ENCODE assay signal across 8 mouse cellular contexts in genomic region chrY:90744381-90744981, GRCm38 (mm10). TPM values are rescaled to one million over a fixed set of nuclear protein-coding genes. Genes with fewer than 3 reads are reported as not detected.
DNase-seq lines count a peak whose midpoint lies in the region; ATAC-seq and TF ChIP-seq lines count a peak whose summit lies in the region.
"Not testable (repeated sequence)": the region's sequence is repeated elsewhere in the genome, so short reads cannot be mapped to it uniquely, and the experiment has no call there.

No protein-coding gene starts in this region.

- peak overlapping the region; percentile 56 for H3K4me3 ChIP-seq in gastrocnemius, adult 2 months
- H3K4me3 ChIP-seq in hindbrain, embryonic 16.5 days (ENCODE audit: low read length) = peak overlapping the region; percentile 33

- not testable (repeated sequence) for H3K4me1 ChIP-seq in hindbrain, embryonic 16.5 days (ENCODE audit: control insufficient read depth, insufficient read depth, low read depth, low read length)

- peak overlapping the region; percentile 45 for H3K4me2 ChIP-seq in hindbrain, embryonic 16.5 days (ENCODE audit: low read length)

- peaks cover 36% of the 10 kb centered on the region for H3K9me3 ChIP-seq in hindbrain, embryonic 16.5 days (ENCODE audit: control insufficient read depth, low read length)

- WGBS in hindbrain, embryonic 16.5 days = 57% methylated on average over 51 of the region's 51 CpGs

- peak; percentile 71 for ATAC-seq in common myeloid progenitor, adult 5-6 weeks (replicated peaks; ENCODE audit: low read depth, poor library complexity, severe bottlenecking)
- peak; percentile 94 for ATAC-seq in hindbrain, embryonic 16.5 days

- H3K27ac ChIP-seq in gastrocnemius, adult 2 months = peak overlapping the region; percentile 46; the same call in 1 of the 2 replicates
- peak overlapping the region; percentile 71 for H3K27ac ChIP-seq in hindbrain, embryonic 16.5 days (ENCODE audit: low read depth, low read length)

- TF ChIP-seq CTCF in gastrocnemius, adult 2 months (IDR thresholded peaks at IDR 0.05) = not testable (repeated sequence)

- H3K9ac ChIP-seq in hindbrain, embryonic 16.5 days (ENCODE audit: low read depth, low read length) = peak overlapping the region; percentile 49; the same call in 1 of the 2 replicates

- H3K27me3 ChIP-seq in hindbrain, embryonic 16.5 days (replicated peaks; ENCODE audit: control insufficient read depth, insufficient read depth, low read length) = not testable (repeated sequence)

- peaks cover 20% of the 10 kb centered on the region for H3K36me3 ChIP-seq in hindbrain, embryonic 16.5 days (ENCODE audit: control insufficient read depth, insufficient read depth, low read length)

- intact Hi-C loops in gastrocnemius, adult 2 months (cut with DNase I) = not testable (repeated sequence)

- DNase-seq in R1 (ENCODE audit: low read depth, low spot score) = peak; percentile 59
- DNase-seq in gastrocnemius, adult 2 months = peak; percentile 91
- DNase-seq in left cerebral cortex, adult 18-20 months (ENCODE audit: low spot score in 2 of 2) = peak; percentile 87 to 99
- peak; percentile 90 for DNase-seq in lung, postnatal 36 days
- DNase-seq in right cerebral cortex, adult 18-20 months = peak; percentile 93
- peak; percentile 58 for DNase-seq in urinary bladder, postnatal 10 days (ENCODE audit: low spot score)

RNA-seq across cellular contexts. Expression of gene Gm21860, which starts 10.1 kb away (rescaled TPM):
- not detected in 2 replicates for total RNA-seq in common myeloid progenitor, adult 5-6 weeks (2017)
- total RNA-seq in gastrocnemius, adult 2 months (2021) = not detected
- not detected in 2 replicates for polyA plus RNA-seq in hindbrain, embryonic 16.5 days (2015; fragmentation: Nextera tagmentation; extraction: Ambion mirVana)
- not detected for total RNA-seq in left cerebral cortex, adult 18-20 months (2021)

RNA-seq across cellular contexts. Expression of gene Gm47283, which starts 40.1 kb away (rescaled TPM):
- not detected in 2 replicates for total RNA-seq in common myeloid progenitor, adult 5-6 weeks (2017)
- total RNA-seq in gastrocnemius, adult 2 months (2021) = not detected
- not detected in 2 replicates for polyA plus RNA-seq in hindbrain, embryonic 16.5 days (2015; fragmentation: Nextera tagmentation; extraction: Ambion mirVana)
- total RNA-seq in left cerebral cortex, adult 18-20 months (2021) = not detected

Comparison
In these comparisons a context has a peak if more than half of its experiments do, and no peak if none do; other contexts are left out.
1. Peak in every context shown above with its lines: DNase-seq, ATAC-seq, H3K4me3 ChIP-seq and H3K27ac ChIP-seq.